Mouse (Mus musculus) spleen, postnatal 4 days (tissue): ENCODE measurements around the gene Csmd2.
"Not testable (repeated sequence)": the region's sequence is repeated elsewhere in the genome, so short reads cannot be mapped to it uniquely, and the experiment has no call there.

Source experiments
- DNase-seq, 2 experiments: peaks; one replicate each; pipeline ENCODE4 v3.0.0; 2022; ENCODE audit warnings: low spot score in 2 of 2

Gene Csmd2

GRCm38 (mm10) chr4:128609925-128610402 lies 622.3 kb downstream of the Csmd2 start, which contains the start of gene Zscan20:
TSS of gene Zscan20 (minus strand) at chr4:128610098.
- peak; percentile 89 for DNase-seq

GRCm38 (mm10) chr4:128610706-128611105 lies 623.0 kb downstream of the Csmd2 start:
- no peak for DNase-seq

GRCm38 (mm10) chr4:128611726-128612125 lies 624.1 kb downstream of the Csmd2 start:
- DNase-seq = not testable (repeated sequence)

GRCm38 (mm10) chr4:128613326-128613725 lies 625.7 kb downstream of the Csmd2 start:
- DNase-seq = no peak

- DNase-seq = no peak
Observed at GRCm38 (mm10) chr4:128615761-128616160, 628.1 kb downstream of the Csmd2 start.
